Mouse (Mus musculus) midbrain, embryonic 15.5 days (tissue): ENCODE measurements around the gene Babam1. TPM values are rescaled to one million over a fixed set of nuclear protein-coding genes. Genes with fewer than 3 reads are reported as not detected.

Experiments
- ATAC-seq: fragments of 200-750 bp; cut with Nextera tagmentation; replicated peaks from 2 replicates; pipeline ENCODE4 v1.8.0; 2017; ENCODE audit warnings: moderate TSS enrichment
- H3K27ac ChIP-seq: fragments of 300-500 bp; sonication (generic); 2 replicates; pipeline ENCODE4 v1.5.1; 2015; ENCODE audit warnings: mild to moderate bottlenecking, inconsistent platforms
- H3K27me3 ChIP-seq: fragments of 300-500 bp; sonication (generic); replicated peaks from 2 replicates; pipeline ENCODE4 v1.6.1; 2015; ENCODE audit warnings: inconsistent platforms
- H3K36me3 ChIP-seq: fragments of 300-500 bp; sonication (generic); replicated peaks from 2 replicates; pipeline ENCODE4 v1.6.1; 2015; ENCODE audit warnings: inconsistent platforms
- H3K4me1 ChIP-seq: fragments of 300-500 bp; sonication (generic); 2 replicates; pipeline ENCODE4 v1.6.1; 2015; ENCODE audit warnings: inconsistent platforms
- H3K4me2 ChIP-seq: fragments of 300-500 bp; sonication (generic); 2 replicates; pipeline ENCODE4 v1.6.1; 2015; ENCODE audit warnings: inconsistent platforms, mild to moderate bottlenecking, moderate library complexity
- H3K4me3 ChIP-seq: fragments of 300-500 bp; sonication (generic); 2 replicates; pipeline ENCODE4 v1.5.1; 2015; ENCODE audit warnings: mild to moderate bottlenecking, inconsistent platforms
- H3K9ac ChIP-seq: fragments of 300-500 bp; sonication (generic); 2 replicates; pipeline ENCODE4 v1.6.1; 2015; ENCODE audit warnings: mild to moderate bottlenecking, inconsistent platforms
- H3K9me3 ChIP-seq: fragments of 300-500 bp; sonication (generic); 2 replicates; pipeline ENCODE4 v1.6.1; 2016; ENCODE audit warnings: inconsistent platforms
- WGBS: fragments of 180-500 bp; shearing (Covaris S2); methylation state at CpG from one replicate; pipeline ENCODE4 v1.1.7; 2015; ENCODE audit warnings: mixed read lengths; 5-methylcytosine and 5-hydroxymethylcytosine counted together
- polyA plus RNA-seq: library from polyadenylated mRNA; unstranded; fragments of >200 nt; fragmentation: Nextera tagmentation; extraction: Ambion mirVana; gene quantifications from 2 replicates; pipeline ENCODE4 v1.2.1, GENCODE M21; 2015

Babam1 gene
- polyA plus RNA-seq, result 101 and 102 TPM in 2 replicates

DNA sequence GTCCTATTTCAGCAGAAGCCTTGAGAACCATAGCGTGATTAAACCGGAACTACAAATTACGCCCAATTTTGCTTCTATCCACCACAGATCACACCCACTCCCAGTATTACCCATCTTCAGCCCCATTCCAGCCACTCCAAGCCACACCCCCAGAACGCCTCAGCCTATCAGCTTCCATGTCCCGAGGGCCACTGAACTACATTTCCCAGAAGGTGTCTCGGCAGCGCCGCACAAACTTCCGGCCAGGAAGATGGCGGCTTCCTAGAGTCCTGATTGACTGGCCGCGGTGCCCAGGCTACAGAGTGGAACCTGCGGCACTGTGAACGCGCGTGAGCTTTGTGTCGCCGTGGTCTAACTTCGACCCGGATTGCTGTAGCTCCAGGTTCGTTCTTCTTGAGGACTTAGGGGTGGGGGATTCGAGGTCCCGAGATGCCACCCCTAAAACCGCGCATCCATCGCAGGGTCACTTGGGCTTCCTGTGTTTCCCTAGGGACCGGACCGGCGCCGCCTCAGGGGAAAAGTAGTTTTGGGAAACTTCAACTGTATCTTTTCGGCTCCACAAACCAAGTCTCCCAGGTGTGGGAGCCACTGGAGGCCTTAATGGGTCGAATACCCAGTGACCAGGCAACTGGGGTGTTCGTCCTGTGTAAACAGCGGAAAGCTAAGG, at the start of gene Babam1:
Gene Babam1, plus strand, starts transcription at position 223 of the 667 bp plus-strand sequence.
- peaks cover 13% of the 10 kb centered on the region for H3K4me1 ChIP-seq
- peak; percentile 98 for ATAC-seq
- under 1% methylated on average over 34 of the region's 34 CpGs for WGBS

DNA sequence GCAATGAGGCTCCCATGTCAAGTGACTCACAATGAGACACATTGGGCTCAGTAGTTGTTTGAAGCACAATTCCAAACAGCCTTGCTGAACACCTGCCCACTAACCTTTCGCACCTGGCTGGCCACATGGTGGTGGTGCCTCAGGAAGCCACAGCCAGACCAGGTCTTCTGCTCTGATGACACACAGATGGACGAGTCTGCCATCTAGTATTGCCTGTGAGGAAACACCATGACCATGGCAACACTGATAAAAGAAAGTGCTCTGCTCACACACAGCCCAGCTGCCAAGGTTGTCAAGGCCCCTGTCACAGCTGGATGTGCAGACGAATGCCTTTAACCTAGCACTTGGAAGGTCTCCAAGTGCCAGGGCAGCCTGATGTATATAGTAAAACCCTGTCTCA, 45.5 kb upstream of the Babam1 start:
- H3K9me3 ChIP-seq, result no peaks in the 10 kb centered on the region
- peaks cover 82% of the 10 kb centered on the region for H3K36me3 ChIP-seq
- H3K4me1 ChIP-seq, result no peaks in the 10 kb centered on the region
- H3K4me2 ChIP-seq, result no peak overlapping the region
- no peak overlapping the region for H3K27ac ChIP-seq
- no peaks in the 10 kb centered on the region for H3K27me3 ChIP-seq
- ATAC-seq, result no peak
- no peak overlapping the region for H3K4me3 ChIP-seq
- no peak overlapping the region for H3K9ac ChIP-seq
- WGBS, result 77% methylated on average over 3 of the region's 3 CpGs

More for the DNA sequence above, at the start of gene Babam1:
- Histone ChIP-seq H3K4me3 (peak within 1 kb of the TSS; percentile 75), H3K36me3 (peaks cover 11% of the 10 kb centered on the region; the same call in 1 of the 2 replicates), H3K9me3 (no peaks in the 10 kb centered on the region), H3K27me3 (no peaks in the 10 kb centered on the region), H3K27ac (peak within 1 kb of the TSS; percentile 73), H3K4me2 (peak within 1 kb of the TSS; percentile 89), H3K9ac (peak within 1 kb of the TSS; percentile 55)

DNA sequence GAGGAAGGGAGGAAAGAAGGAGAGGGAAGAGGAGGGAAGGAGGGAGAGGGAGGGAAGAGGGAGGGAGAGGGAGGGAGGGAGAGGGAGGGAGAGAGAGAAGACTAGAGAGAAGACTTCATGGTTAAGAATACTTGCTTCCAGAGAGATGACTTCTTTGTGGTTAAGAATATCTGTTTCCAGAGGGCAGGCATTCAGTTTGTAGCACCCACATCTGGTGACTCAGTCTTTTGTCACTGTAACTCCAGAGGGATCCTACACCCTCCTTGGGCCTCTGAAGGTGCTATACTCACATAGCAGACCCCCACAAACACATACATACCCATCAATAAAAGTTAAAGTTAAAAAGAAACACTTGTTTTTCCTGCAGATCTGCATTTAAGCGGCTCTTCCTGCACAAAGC, 45.1 kb upstream of the Babam1 start:
- Histone ChIP-seq H3K27me3 (no peaks in the 10 kb centered on the region), H3K4me1 (no peaks in the 10 kb centered on the region), H3K9ac (no peak overlapping the region), H3K27ac (no peak overlapping the region), H3K4me2 (no peak overlapping the region), H3K9me3 (no peaks in the 10 kb centered on the region), H3K4me3 (no peak overlapping the region), H3K36me3 (peaks cover 82% of the 10 kb centered on the region)
- no peak for ATAC-seq
- 100% methylated on average over 1 of the region's 1 CpGs for WGBS

- no peaks in the 10 kb centered on the region for H3K9me3 ChIP-seq
- WGBS, result 85% methylated on average over 3 of the region's 3 CpGs
- ATAC-seq, result no peak
- no peak overlapping the region for H3K9ac ChIP-seq
- peaks cover 47% of the 10 kb centered on the region for H3K36me3 ChIP-seq
- H3K4me3 ChIP-seq, result no peak overlapping the region
- H3K27me3 ChIP-seq, result no peaks in the 10 kb centered on the region
- no peaks in the 10 kb centered on the region for H3K4me1 ChIP-seq
- no peak overlapping the region for H3K4me2 ChIP-seq
- no peak overlapping the region for H3K27ac ChIP-seq
These were observed 38.6 kb upstream of the Babam1 start for GRCm38 (mm10) chr8:71358026-71358425.

DNA sequence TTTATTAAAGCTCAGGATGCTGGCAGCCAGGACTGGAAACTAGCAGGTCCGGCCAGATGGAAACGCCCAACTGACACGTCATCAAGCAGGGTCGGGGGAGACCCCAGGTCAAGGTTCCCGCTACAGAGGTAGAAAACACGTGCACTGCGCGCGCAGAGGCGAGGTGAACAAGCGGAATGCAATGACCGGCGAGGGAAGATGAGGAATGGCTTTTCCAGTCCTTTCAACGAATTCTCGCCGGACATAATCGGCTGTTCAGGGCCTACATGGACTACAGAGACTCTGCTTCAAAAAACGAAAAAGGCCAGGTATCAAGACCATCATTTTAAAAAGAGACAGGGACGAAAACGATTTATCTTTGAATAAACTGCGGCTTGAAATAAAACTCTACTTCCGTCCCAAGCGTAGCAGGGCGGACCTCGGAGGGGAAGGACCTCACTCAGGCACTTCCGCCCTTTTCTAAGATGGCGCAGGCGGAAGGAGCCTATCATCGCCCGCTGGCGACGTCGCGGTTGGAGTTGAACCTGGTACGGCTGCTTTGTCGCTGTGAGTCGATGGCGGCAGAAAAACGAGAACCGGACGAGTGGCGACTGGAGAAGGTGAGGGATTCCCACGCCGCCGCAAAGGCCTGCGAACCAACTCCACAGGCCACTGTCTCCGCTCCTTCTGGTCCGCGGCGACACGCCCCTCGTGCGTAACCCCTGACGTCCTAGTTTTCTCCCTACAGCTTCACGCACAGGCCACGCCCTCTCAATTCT, 29.7 kb upstream of the Babam1 start, which contains the start of gene Use1:
Gene Use1, plus strand, starts transcription at position 78 of the 758 bp plus-strand sequence.
- Histone ChIP-seq H3K27me3 (no peaks in the 10 kb centered on the region), H3K36me3 (0 out of 2 replicates have a peak, but pooled peaks cover 3% of the 10 kb centered on the region), H3K4me3 (peak within 1 kb of the TSS; percentile 61), H3K4me1 (peaks cover 31% of the 10 kb centered on the region), H3K9me3 (no peaks in the 10 kb centered on the region), H3K4me2 (peak within 1 kb of the TSS; percentile 80), H3K27ac (peak within 1 kb of the TSS; percentile 93), H3K9ac (peak within 1 kb of the TSS; percentile 57)
- WGBS, result under 1% methylated on average over 56 of the region's 56 CpGs
- peak; percentile 84 for ATAC-seq

GRCm38 (mm10) chr8:71367529-71368176, 29.0 kb upstream of the Babam1 start:
- Histone ChIP-seq H3K4me2 (peak overlapping the region; percentile 80), H3K36me3 (0 out of 2 replicates have a peak, but pooled peaks cover 3% of the 10 kb centered on the region), H3K9me3 (no peaks in the 10 kb centered on the region), H3K4me1 (peaks cover 31% of the 10 kb centered on the region), H3K27me3 (no peaks in the 10 kb centered on the region), H3K9ac (peak overlapping the region; percentile 57), H3K27ac (peak overlapping the region; percentile 93), H3K4me3 (peak overlapping the region; percentile 61)
- ATAC-seq, result 0 out of 2 replicates have a peak, but pooled peaks have one; percentile 0
- WGBS, result 50% methylated on average over 17 of the region's 17 CpGs

DNA sequence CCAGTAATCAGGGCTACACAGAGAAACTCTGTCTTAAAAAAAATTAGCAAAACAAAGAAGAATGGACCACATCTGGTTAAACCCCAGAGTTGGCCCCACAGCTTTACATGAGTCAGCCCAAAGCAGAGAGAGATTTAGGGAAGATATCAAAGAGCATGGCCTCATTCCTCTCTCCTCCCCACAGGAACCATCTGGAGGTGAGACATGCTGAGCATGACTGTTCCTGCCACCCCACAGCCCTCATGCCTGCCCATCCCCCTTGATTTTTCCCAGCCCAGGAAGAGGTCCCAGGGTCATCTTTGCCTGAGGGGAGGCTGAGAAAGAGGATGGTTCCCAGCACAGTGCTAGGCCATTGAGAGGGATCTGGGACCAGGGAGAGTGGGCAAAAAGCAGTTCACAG, 28.3 kb upstream of the Babam1 start:
- H3K9me3 ChIP-seq, result no peaks in the 10 kb centered on the region
- 0 out of 2 replicates have a peak overlapping the region, but pooled peaks have one; percentile 80 for H3K4me2 ChIP-seq
- H3K9ac ChIP-seq, result 0 out of 2 replicates have a peak overlapping the region, but pooled peaks have one; percentile 9
- no peaks in the 10 kb centered on the region for H3K27me3 ChIP-seq
- H3K4me1 ChIP-seq, result peaks cover 31% of the 10 kb centered on the region
- no peak overlapping the region for H3K4me3 ChIP-seq
- ATAC-seq, result no peak
- no peak overlapping the region for H3K27ac ChIP-seq
- 0 out of 2 replicates have a peak, but pooled peaks cover 3% of the 10 kb centered on the region for H3K36me3 ChIP-seq

- Histone ChIP-seq H3K27ac (no peak overlapping the region), H3K4me3 (no peak overlapping the region), H3K27me3 (no peaks in the 10 kb centered on the region), H3K36me3 (0 out of 2 replicates have a peak, but pooled peaks cover 3% of the 10 kb centered on the region), H3K9ac (no peak overlapping the region), H3K4me1 (peaks cover 31% of the 10 kb centered on the region), H3K9me3 (no peaks in the 10 kb centered on the region), H3K4me2 (no peak overlapping the region)
- no peak for ATAC-seq
- 93% methylated on average over 10 of the region's 10 CpGs for WGBS
These were observed 27.5 kb upstream of the Babam1 start for GRCm38 (mm10) chr8:71369040-71369718.

DNA sequence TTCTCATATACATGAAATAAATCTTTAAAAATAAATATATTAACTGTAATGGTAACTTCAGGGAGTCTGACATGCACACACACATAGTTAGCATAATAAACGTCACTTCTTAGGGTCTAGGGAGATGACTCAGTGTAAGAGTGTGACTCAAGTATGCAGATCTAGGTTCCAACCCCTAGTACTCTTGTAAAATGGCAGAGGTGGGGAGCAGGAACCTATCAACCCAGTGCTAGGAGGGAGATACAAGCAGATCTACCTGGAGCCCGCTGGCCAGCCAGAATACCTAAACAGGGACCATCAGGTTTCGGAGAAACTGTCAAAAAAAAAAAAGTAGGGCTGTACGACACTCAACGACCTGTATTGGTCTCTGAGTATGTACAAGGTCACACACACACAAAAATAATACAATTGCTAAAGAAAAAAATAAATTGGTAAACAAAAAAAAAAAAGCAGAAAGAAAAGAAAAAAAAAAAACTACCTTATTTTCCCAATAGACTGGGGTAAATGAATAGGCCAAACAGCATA, 25.9 kb upstream of the Babam1 start:
- 33% methylated on average over 5 of the region's 5 CpGs for WGBS
- Histone ChIP-seq H3K4me1 (peaks cover 35% of the 10 kb centered on the region), H3K9ac (peak overlapping the region; percentile 74), H3K9me3 (no peaks in the 10 kb centered on the region), H3K27ac (peak overlapping the region; percentile 90), H3K4me2 (peak overlapping the region; percentile 52), H3K27me3 (no peaks in the 10 kb centered on the region), H3K36me3 (0 out of 2 replicates have a peak, but pooled peaks cover 3% of the 10 kb centered on the region), H3K4me3 (peak overlapping the region; percentile 81)
- no peak for ATAC-seq

GRCm38 (mm10) chr8:71371236-71371848, 25.3 kb upstream of the Babam1 start, which contains the start of gene Ocel1:
TSS of gene Ocel1 (plus strand) at chr8:71371298.
- ATAC-seq, result peak; percentile 83
- H3K9me3 ChIP-seq, result no peaks in the 10 kb centered on the region
- H3K4me3 ChIP-seq, result peak within 1 kb of the TSS; percentile 81
- peak within 1 kb of the TSS; percentile 90 for H3K27ac ChIP-seq
- H3K27me3 ChIP-seq, result no peaks in the 10 kb centered on the region
- peak within 1 kb of the TSS; percentile 52 for H3K4me2 ChIP-seq
- peaks cover 35% of the 10 kb centered on the region for H3K4me1 ChIP-seq
- H3K9ac ChIP-seq, result peak within 1 kb of the TSS; percentile 74
- WGBS, result under 1% methylated on average over 61 of the region's 68 CpGs
- H3K36me3 ChIP-seq, result 0 out of 2 replicates have a peak, but pooled peaks cover 3% of the 10 kb centered on the region

- Histone ChIP-seq H3K27me3 (no peaks in the 10 kb centered on the region), H3K27ac (no peak overlapping the region), H3K36me3 (0 out of 2 replicates have a peak, but pooled peaks cover 3% of the 10 kb centered on the region), H3K4me3 (no peak overlapping the region), H3K4me2 (no peak overlapping the region), H3K9me3 (no peaks in the 10 kb centered on the region), H3K9ac (no peak overlapping the region), H3K4me1 (peaks cover 41% of the 10 kb centered on the region)
- 84% methylated on average over 12 of the region's 12 CpGs for WGBS
- no peak for ATAC-seq
These were observed 24.2 kb upstream of the Babam1 start for GRCm38 (mm10) chr8:71372427-71372826.
